Mouse (Mus musculus): ENCODE measurements around the gene Slc39a11. TPM values are rescaled to one million over a fixed set of nuclear protein-coding genes. Genes with fewer than 3 reads are reported as not detected.

Gene Slc39a11
- polyA plus RNA-seq, 1 experiment from 2014 or later = 32.3 TPM

GRCm38 (mm10) chr11:113651206-113651906 is 1.5 kb upstream of the Slc39a11 start:
- no peaks in the 10 kb centered on the region for H3K9me3 ChIP-seq (replicated peaks)
- H3K27me3 ChIP-seq = no peaks in the 10 kb centered on the region
- peaks cover 48% of the 10 kb centered on the region for H3K36me3 ChIP-seq
- 0 out of 2 replicates have a peak overlapping the region, but pooled peaks have one; percentile 4 for H3K4me3 ChIP-seq
- H3K9ac ChIP-seq = no peak overlapping the region
- peak; percentile 11; the same call in 1 of the 2 replicates for ATAC-seq (ENCODE audit: low FRiP score)
- 63% methylated on average over 22 of the region's 22 CpGs for WGBS
- H3K4me2 ChIP-seq (replicated peaks) = peak overlapping the region; percentile 65
- peaks cover 28% of the 10 kb centered on the region for H3K4me1 ChIP-seq
- H3K27ac ChIP-seq = peak overlapping the region; percentile 95

GRCm38 (mm10) chr11:113648690-113649352 is 1.1 kb downstream of the Slc39a11 start, which contains the start of gene Cog1:
TSS of gene Cog1 (plus strand) at chr11:113649169.
- Histone ChIP-seq H3K4me3 (peak within 1 kb of the TSS; percentile 95), H3K27me3 (no peaks in the 10 kb centered on the region), H3K9ac (peak within 1 kb of the TSS; percentile 89), H3K27ac (peak within 1 kb of the TSS; percentile 95), H3K4me2 (replicated peaks) (peak within 1 kb of the TSS; percentile 65), H3K36me3 (peaks cover 25% of the 10 kb centered on the region), H3K4me1 (peaks cover 28% of the 10 kb centered on the region), H3K9me3 (replicated peaks) (no peaks in the 10 kb centered on the region)
- no peak for ATAC-seq (ENCODE audit: low FRiP score)
- WGBS = 40% methylated on average over 26 of the region's 26 CpGs

GRCm38 (mm10) chr11:113648152-113648551 is 1.7 kb downstream of the Slc39a11 start:
- H3K4me3 ChIP-seq = no peak overlapping the region
- WGBS = 2% methylated on average over 15 of the region's 15 CpGs
- no peaks in the 10 kb centered on the region for H3K27me3 ChIP-seq
- H3K4me2 ChIP-seq (replicated peaks) = peak overlapping the region; percentile 65; the same call in 1 of the 2 replicates
- no peak for ATAC-seq (ENCODE audit: low FRiP score)
- peaks cover 28% of the 10 kb centered on the region for H3K4me1 ChIP-seq
- H3K9me3 ChIP-seq (replicated peaks) = no peaks in the 10 kb centered on the region
- peak overlapping the region; percentile 18; the same call in 1 of the 2 replicates for H3K9ac ChIP-seq
- no peak overlapping the region for H3K27ac ChIP-seq
- peaks cover 18% of the 10 kb centered on the region for H3K36me3 ChIP-seq

GRCm38 (mm10) chr11:113645181-113645580 is 4.7 kb downstream of the Slc39a11 start:
- Histone ChIP-seq H3K9ac (no peak overlapping the region), H3K4me1 (peaks cover 12% of the 10 kb centered on the region), H3K4me2 (replicated peaks) (no peak overlapping the region), H3K36me3 (peaks cover 3% of the 10 kb centered on the region; the same call in 1 of the 2 replicates), H3K27ac (no peak overlapping the region), H3K27me3 (no peaks in the 10 kb centered on the region), H3K4me3 (no peak overlapping the region), H3K9me3 (replicated peaks) (no peaks in the 10 kb centered on the region)
- ATAC-seq (ENCODE audit: low FRiP score) = no peak
- 90% methylated on average over 3 of the region's 3 CpGs for WGBS

- no peak for ATAC-seq (ENCODE audit: low FRiP score)
Observed at GRCm38 (mm10) chr11:113638680-113639079, 11.2 kb downstream of the Slc39a11 start.

GRCm38 (mm10) chr11:113634699-113635121 is 15.2 kb downstream of the Slc39a11 start:
- 66% methylated on average over 10 of the region's 10 CpGs for WGBS
- no peak for ATAC-seq (ENCODE audit: low FRiP score)

More at GRCm38 (mm10) chr11:113638680-113639079, 11.2 kb downstream of the Slc39a11 start:
- Histone ChIP-seq H3K4me2 (replicated peaks) (no peak overlapping the region), H3K27ac (no peak overlapping the region), H3K4me1 (no peaks in the 10 kb centered on the region), H3K36me3 (no peaks in the 10 kb centered on the region), H3K9me3 (replicated peaks) (no peaks in the 10 kb centered on the region; the same call in 1 of the 2 replicates), H3K9ac (no peak overlapping the region), H3K27me3 (no peaks in the 10 kb centered on the region), H3K4me3 (no peak overlapping the region)
- WGBS = 95% methylated on average over 12 of the region's 12 CpGs

GRCm38 (mm10) chr11:113633398-113633797 is 16.5 kb downstream of the Slc39a11 start:
- no peak overlapping the region for H3K4me2 ChIP-seq (replicated peaks)
- no peaks in the 10 kb centered on the region for H3K36me3 ChIP-seq
- WGBS = 89% methylated on average over 5 of the region's 5 CpGs

More at GRCm38 (mm10) chr11:113634699-113635121, 15.2 kb downstream of the Slc39a11 start:
- no peaks in the 10 kb centered on the region; the same call in 1 of the 2 replicates for H3K9me3 ChIP-seq (replicated peaks)
- no peak overlapping the region for H3K27ac ChIP-seq
- H3K36me3 ChIP-seq = no peaks in the 10 kb centered on the region
- H3K27me3 ChIP-seq = no peaks in the 10 kb centered on the region
- no peak overlapping the region for H3K9ac ChIP-seq
- no peak overlapping the region for H3K4me3 ChIP-seq
- no peak overlapping the region for H3K4me2 ChIP-seq (replicated peaks)
- no peaks in the 10 kb centered on the region for H3K4me1 ChIP-seq

GRCm38 (mm10) chr11:113632303-113632702 is 17.6 kb downstream of the Slc39a11 start:
- H3K27me3 ChIP-seq = no peaks in the 10 kb centered on the region
- H3K9ac ChIP-seq = no peak overlapping the region
- WGBS = 75% methylated on average over 7 of the region's 7 CpGs
- no peak for ATAC-seq (ENCODE audit: low FRiP score)
- no peak overlapping the region for H3K27ac ChIP-seq
- no peaks in the 10 kb centered on the region for H3K36me3 ChIP-seq
- H3K9me3 ChIP-seq (replicated peaks) = no peaks in the 10 kb centered on the region
- no peak overlapping the region for H3K4me2 ChIP-seq (replicated peaks)
- H3K4me1 ChIP-seq = no peaks in the 10 kb centered on the region
- H3K4me3 ChIP-seq = no peak overlapping the region

More at GRCm38 (mm10) chr11:113633398-113633797, 16.5 kb downstream of the Slc39a11 start:
- Histone ChIP-seq H3K4me3 (no peak overlapping the region), H3K27ac (no peak overlapping the region), H3K9me3 (replicated peaks) (no peaks in the 10 kb centered on the region; the same call in 1 of the 2 replicates), H3K4me1 (no peaks in the 10 kb centered on the region), H3K27me3 (no peaks in the 10 kb centered on the region), H3K9ac (no peak overlapping the region)
- ATAC-seq (ENCODE audit: low FRiP score) = no peak

- ATAC-seq (ENCODE audit: low FRiP score) = no peak
- no peaks in the 10 kb centered on the region for H3K4me1 ChIP-seq
- no peak overlapping the region for H3K27ac ChIP-seq
- no peak overlapping the region for H3K4me2 ChIP-seq (replicated peaks)
- no peak overlapping the region for H3K9ac ChIP-seq
- no peak overlapping the region for H3K4me3 ChIP-seq
- 60% methylated on average over 8 of the region's 8 CpGs for WGBS
- no peaks in the 10 kb centered on the region for H3K36me3 ChIP-seq
- no peaks in the 10 kb centered on the region for H3K9me3 ChIP-seq (replicated peaks)
- H3K27me3 ChIP-seq = no peaks in the 10 kb centered on the region
Observed at GRCm38 (mm10) chr11:113631862-113632261, 18.0 kb downstream of the Slc39a11 start.

- no peak overlapping the region for H3K4me2 ChIP-seq (replicated peaks)
- no peak for ATAC-seq (ENCODE audit: low FRiP score)
- no peaks in the 10 kb centered on the region for H3K36me3 ChIP-seq
- no peak overlapping the region for H3K4me3 ChIP-seq
- H3K27ac ChIP-seq = no peak overlapping the region
- H3K4me1 ChIP-seq = no peaks in the 10 kb centered on the region
- WGBS = 85% methylated on average over 8 of the region's 8 CpGs
- no peaks in the 10 kb centered on the region for H3K9me3 ChIP-seq (replicated peaks)
- H3K27me3 ChIP-seq = no peaks in the 10 kb centered on the region
- no peak overlapping the region for H3K9ac ChIP-seq
Observed at GRCm38 (mm10) chr11:113631302-113631701, 18.6 kb downstream of the Slc39a11 start.

GRCm38 (mm10) chr11:113630642-113631041 is 19.2 kb downstream of the Slc39a11 start:
- H3K4me1 ChIP-seq = no peaks in the 10 kb centered on the region
- no peak overlapping the region for H3K4me2 ChIP-seq (replicated peaks)
- WGBS = 61% methylated on average over 7 of the region's 7 CpGs
- H3K36me3 ChIP-seq = no peaks in the 10 kb centered on the region
- H3K4me3 ChIP-seq = no peak overlapping the region
- no peak overlapping the region for H3K9ac ChIP-seq
- H3K27me3 ChIP-seq = no peaks in the 10 kb centered on the region
- ATAC-seq (ENCODE audit: low FRiP score) = no peak
- H3K9me3 ChIP-seq (replicated peaks) = no peaks in the 10 kb centered on the region
- no peak overlapping the region for H3K27ac ChIP-seq

GRCm38 (mm10) chr11:113627785-113628184 is 22.1 kb downstream of the Slc39a11 start:
- WGBS = 48% methylated on average over 4 of the region's 4 CpGs
- no peak for ATAC-seq (ENCODE audit: low FRiP score)

More at GRCm38 (mm10) chr11:113627785-113628184, 22.1 kb downstream of the Slc39a11 start:
- Histone ChIP-seq H3K4me1 (no peaks in the 10 kb centered on the region), H3K36me3 (peaks cover 19% of the 10 kb centered on the region), H3K27ac (no peak overlapping the region), H3K4me3 (no peak overlapping the region), H3K9me3 (replicated peaks) (no peaks in the 10 kb centered on the region), H3K27me3 (no peaks in the 10 kb centered on the region), H3K4me2 (replicated peaks) (no peak overlapping the region), H3K9ac (no peak overlapping the region)

Data from hindbrain, embryonic 12.5 days (tissue).